ENCODE assay signal across 21 mouse cellular contexts in genomic region chr15:52167811-52168210, GRCm38 (mm10).
"Had no signal": no experiment of that assay in that cellular context is flagged by ENCODE, and none has a peak within 500 bp of the region (broad histone marks: within the 10 kb centered on the region; RNA-seq: fewer than 3 reads in every experiment).

No protein-coding gene starts in this region.

- ATAC-seq: inflammation-experienced regulatory T-cells, adult 6 months; intestine, embryonic 16.5 days; lung, postnatal 0 days; midbrain, embryonic 13.5 days; midbrain, embryonic 16.5 days had no signal

- H3K27me3 ChIP-seq: midbrain, embryonic 13.5 days; neural tube, embryonic 12.5 days; neural tube, embryonic 15.5 days had no signal

- H3K4me2 ChIP-seq: lung, embryonic 14.5 days; midbrain, embryonic 13.5 days; neural tube, embryonic 12.5 days; neural tube, embryonic 15.5 days had no signal

- H3K36me3 ChIP-seq: midbrain, embryonic 13.5 days; neural tube, embryonic 12.5 days; neural tube, embryonic 15.5 days had no signal

- H3K27ac ChIP-seq: left cerebral cortex, adult 2 months; macrophage; midbrain, embryonic 13.5 days; neural tube, embryonic 12.5 days; neural tube, embryonic 15.5 days; stomach, postnatal 0 days had no signal

- H3K9me3 ChIP-seq: midbrain, embryonic 13.5 days; neural tube, embryonic 12.5 days; neural tube, embryonic 15.5 days had no signal

- DNase-seq: kidney, adult 18-20 months; kidney, postnatal 10 days; layer of hippocampus, postnatal 36 days; lung, embryonic 14.5 days; right cerebral cortex, adult 18-20 months; right cerebral cortex, postnatal 14 days; right cerebral cortex, postnatal 4 days; thymus, adult 2 months; thymus, postnatal 14 days; thymus, postnatal 4 days had no signal

- H3K4me1 ChIP-seq: neural tube, embryonic 12.5 days; neural tube, embryonic 15.5 days had no signal

- H3K4me3 ChIP-seq: left cerebral cortex, adult 2 months; midbrain, embryonic 13.5 days; neural tube, embryonic 12.5 days; neural tube, embryonic 15.5 days had no signal

- H3K9ac ChIP-seq: liver, embryonic 14.5 days; lung, embryonic 14.5 days; midbrain, embryonic 13.5 days; neural tube, embryonic 12.5 days; neural tube, embryonic 15.5 days had no signal
